Mouse (Mus musculus) ES-E14 (cell line): ENCODE data around the gene Sall1. TPM values are rescaled to one million over a fixed set of nuclear protein-coding genes. Genes with fewer than 3 reads are reported as not detected.
A peak's percentile ranks its signal among the peaks of the same experiment; 100 is the strongest.

Experiments used
- DNase-seq: peaks from one replicate; pipeline ENCODE4 v3.0.0-alpha.2; 2013; ENCODE audit warnings: low read depth, low spot score
- H3K27ac ChIP-seq: 2 replicates; pipeline ENCODE4 v1.5.1; 2012; ENCODE audit warnings: low read depth, mild to moderate bottlenecking, low read length, moderate library complexity, mixed read lengths; ENCODE audit not compliant: poor library complexity, insufficient read depth, severe bottlenecking
- H3K36me3 ChIP-seq: 2 replicates; pipeline ENCODE4 v1.6.1; 2012; ENCODE audit warnings: mild to moderate bottlenecking, low read length, moderate library complexity, mixed read lengths; ENCODE audit not compliant: control insufficient read depth, poor library complexity, insufficient read depth, severe bottlenecking
- H3K4me1 ChIP-seq, 2 experiments: fragments of 150-350 bp in 1 of 2; sonication (generic) in 1 of 2; 2 replicates each; pipeline ENCODE4 v1.6.1; 2012; ENCODE audit warnings: low read length in 2 of 2, mild to moderate bottlenecking in 1 of 2, mixed read lengths in 1 of 2; ENCODE audit not compliant: control insufficient read depth in 2 of 2, insufficient read depth in 2 of 2, poor library complexity in 1 of 2
- H3K4me3 ChIP-seq, 2 experiments: fragments of 150-350 bp in 1 of 2; sonication (generic) in 1 of 2; 2 replicates each; pipeline ENCODE4 v1.5.1; 2012; ENCODE audit warnings: low read length in 2 of 2, low read depth in 1 of 2, mild to moderate bottlenecking in 1 of 2, mixed read lengths in 1 of 2; ENCODE audit not compliant: insufficient read depth in 1 of 2, poor library complexity in 1 of 2, severe bottlenecking in 1 of 2
- H3K9ac ChIP-seq: 2 replicates; pipeline ENCODE4 v1.6.1; 2012; ENCODE audit warnings: low read depth, mild to moderate bottlenecking, low read length, mixed read lengths; ENCODE audit not compliant: poor library complexity, insufficient read depth, severe bottlenecking
- H3K9me3 ChIP-seq: fragments of 150-350 bp; sonication (generic); 2 replicates; pipeline ENCODE4 v1.6.1; 2012; ENCODE audit warnings: low read depth, mild to moderate bottlenecking, low read length; ENCODE audit not compliant: control insufficient read depth, insufficient read depth
- CHD2 ChIP-seq: IDR thresholded peaks from 2 replicates; pipeline ENCODE4 v1.6.1; 2014; ENCODE audit warnings: mild to moderate bottlenecking, low read depth, low read length, inconsistent platforms
- HCFC1 ChIP-seq: IDR thresholded peaks from 2 replicates; pipeline ENCODE4 v1.6.1; 2012; ENCODE audit warnings: low read length, inconsistent platforms, borderline replicate concordance; ENCODE audit not compliant: insufficient read depth
- MAFK ChIP-seq: IDR thresholded peaks from 2 replicates; pipeline ENCODE4 v1.6.1; 2014; ENCODE audit warnings: mild to moderate bottlenecking, low read depth, low read length, inconsistent platforms; ENCODE audit not compliant: insufficient read depth
- ZC3H11A ChIP-seq: IDR thresholded peaks from 2 replicates; pipeline ENCODE4 v1.6.1; 2012; ENCODE audit warnings: low read depth, mild to moderate bottlenecking, inconsistent platforms, low read length, borderline replicate concordance
- ZNF384 ChIP-seq: IDR thresholded peaks from 2 replicates; pipeline ENCODE4 v1.6.1; 2012; ENCODE audit warnings: low read depth, low read length, inconsistent platforms
- in situ Hi-C, 2 experiments: fragments of 600-800 bp; cut with MboI; formaldehyde crosslinking; loops; one replicate each; pipeline ENCODE4 v1.15.1; 2025; ENCODE audit warnings: low sequenced_read_pairs in 2 of 2, inconsistent platforms in 1 of 2; ENCODE audit not compliant: unreplicated experiment in 2 of 2
- total RNA-seq: library from RNA; depleted of rRNA; stranded (reverse); fragments of 300-350 nt; gene quantifications from 2 replicates; pipeline ENCODE4 v1.2.3, GENCODE M21; 2012; rRNA removed

Gene Sall1
- total RNA-seq, result 22.5 and 26.4 TPM in 2 replicates

DNA sequence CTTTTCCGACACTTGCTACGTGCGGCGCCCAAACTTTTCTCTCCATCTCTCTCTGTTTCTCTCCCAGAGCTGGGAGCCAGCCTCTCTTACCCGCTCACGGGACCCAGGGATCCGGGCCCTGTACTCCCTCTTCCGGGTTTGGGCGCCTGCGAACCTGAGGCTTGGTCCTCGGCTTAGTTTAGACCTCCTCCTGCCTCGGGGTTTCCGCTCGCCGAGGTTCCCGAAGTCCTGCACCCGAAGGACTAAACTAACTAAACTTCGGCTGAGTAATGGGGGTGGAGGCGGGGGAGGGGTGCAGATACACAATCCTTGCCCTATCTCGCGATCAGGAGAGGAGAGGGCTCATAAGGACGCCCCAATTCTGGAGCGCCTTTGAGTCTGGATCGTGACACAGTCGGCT is at the start of gene Sall1:
Sall1 (minus strand) TSS at position 223 of the 400 bp plus-strand sequence.
- H3K9ac ChIP-seq, result peak within 1 kb of the TSS; percentile 97
- peak within 1 kb of the TSS; percentile 85 to 98 for H3K4me3 ChIP-seq
- peaks cover 3 to 6% of the 10 kb centered on the region in 2 experiments; a peak in 3 of 4 replicates for H3K4me1 ChIP-seq
- peaks cover 12% of the 10 kb centered on the region for H3K36me3 ChIP-seq
- TF ChIP-seq CHD2, result peak; percentile 58; the same call in 1 of the 2 replicates
- no peak for TF ChIP-seq ZC3H11A
- no peak for TF ChIP-seq HCFC1
- peak within 1 kb of the TSS; percentile 100 for H3K27ac ChIP-seq
- H3K9me3 ChIP-seq, result no peaks in the 10 kb centered on the region
- in situ Hi-C loops, result no loop called here
- DNase-seq, result no peak

DNA sequence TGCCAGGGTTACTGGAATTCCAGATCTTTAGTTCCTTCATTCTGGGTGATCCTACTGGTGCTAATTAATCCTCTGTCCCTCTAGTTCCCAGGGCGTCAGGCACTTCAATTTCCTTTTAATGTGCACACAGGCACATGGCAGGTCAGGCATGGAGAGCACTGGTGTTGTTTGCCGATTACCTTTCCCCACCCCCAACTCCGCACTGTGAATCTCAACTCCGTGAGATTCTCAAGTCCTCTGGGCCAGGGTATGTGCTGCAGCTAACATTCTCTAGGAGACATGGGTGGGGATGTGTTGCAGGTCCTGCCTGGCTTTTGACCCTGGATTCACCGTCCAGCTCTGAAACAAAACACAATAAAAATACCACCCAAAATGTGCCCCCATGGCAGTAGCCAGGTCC is 46.0 kb upstream of the Sall1 start:
- no peak for DNase-seq
- H3K9ac ChIP-seq, result no peak overlapping the region
- H3K36me3 ChIP-seq, result no peaks in the 10 kb centered on the region
- in situ Hi-C loops, result no loop called here
- H3K9me3 ChIP-seq, result no peaks in the 10 kb centered on the region
- H3K4me1 ChIP-seq, result no peaks in the 10 kb centered on the region
- H3K4me3 ChIP-seq, result no peak overlapping the region
- no peak overlapping the region for H3K27ac ChIP-seq
- no peak for TF ChIP-seq MAFK
- TF ChIP-seq CHD2, result no peak
- TF ChIP-seq ZC3H11A, result no peak
- TF ChIP-seq ZNF384, result no peak
- TF ChIP-seq HCFC1, result no peak

DNA sequence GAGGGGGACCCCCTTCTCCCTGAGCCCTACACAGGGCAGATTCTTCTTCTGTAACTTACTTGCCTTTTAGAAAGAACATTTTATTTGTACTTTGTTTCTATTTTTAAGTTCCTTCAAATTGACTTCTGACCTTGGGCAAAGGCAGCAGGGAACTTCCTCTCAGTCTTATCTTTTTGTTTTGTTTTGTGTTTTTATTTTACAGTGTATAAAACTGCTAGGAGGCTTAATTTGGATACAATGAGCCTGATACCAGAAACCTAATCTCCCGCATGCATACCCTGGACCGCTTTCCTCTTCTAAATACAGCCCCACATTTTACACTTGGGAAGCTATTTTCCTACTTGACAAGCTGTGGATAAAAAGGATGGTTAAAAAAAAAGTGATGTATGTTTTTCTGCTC is 35.2 kb upstream of the Sall1 start:
- H3K36me3 ChIP-seq, result no peaks in the 10 kb centered on the region
- H3K9ac ChIP-seq, result no peak overlapping the region
- TF ChIP-seq HCFC1 (no peak), MAFK (no peak), CHD2 (no peak), ZNF384 (no peak), ZC3H11A (no peak)
- no peaks in the 10 kb centered on the region for H3K9me3 ChIP-seq
- H3K4me1 ChIP-seq, result peaks cover 0 to 23% of the 10 kb centered on the region in 2 experiments; a peak in 3 of 4 replicates
- no peak for DNase-seq
- no peak overlapping the region for H3K4me3 ChIP-seq
- in situ Hi-C loops, result no loop called here
- no peak overlapping the region for H3K27ac ChIP-seq

DNA sequence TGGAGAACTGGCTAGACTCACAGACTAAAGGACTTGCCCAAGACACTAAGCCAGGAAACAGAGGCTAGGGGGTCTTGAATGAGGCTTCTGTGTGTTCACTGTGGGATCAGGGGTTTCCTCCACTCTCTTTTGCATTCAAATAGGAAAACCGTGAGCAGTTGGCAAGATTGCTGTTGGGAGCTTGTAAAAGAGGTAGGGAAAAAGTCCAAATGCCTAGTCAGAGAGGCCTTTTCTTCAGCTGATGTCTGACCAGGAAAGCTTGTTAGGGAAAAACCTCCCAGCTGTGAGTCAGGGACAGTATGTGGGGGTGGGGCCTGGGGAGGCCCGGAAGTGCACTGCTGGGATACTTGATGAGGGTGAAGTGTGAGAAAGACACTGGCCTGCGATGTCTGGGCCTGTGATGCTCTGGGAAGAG is 29.0 kb upstream of the Sall1 start:
- Histone ChIP-seq H3K36me3 (no peaks in the 10 kb centered on the region), H3K4me3 (no peak overlapping the region), H3K27ac (peak overlapping the region; percentile 90), H3K9me3 (no peaks in the 10 kb centered on the region), H3K4me1 (peaks cover 5 to 30% of the 10 kb centered on the region in 2 experiments), H3K9ac (no peak overlapping the region)
- in situ Hi-C loops, result no loop called here
- TF ChIP-seq HCFC1, result no peak
- no peak for TF ChIP-seq MAFK
- TF ChIP-seq CHD2, result no peak
- no peak for TF ChIP-seq ZC3H11A
- TF ChIP-seq ZNF384, result no peak
- DNase-seq, result peak; percentile 28

DNA sequence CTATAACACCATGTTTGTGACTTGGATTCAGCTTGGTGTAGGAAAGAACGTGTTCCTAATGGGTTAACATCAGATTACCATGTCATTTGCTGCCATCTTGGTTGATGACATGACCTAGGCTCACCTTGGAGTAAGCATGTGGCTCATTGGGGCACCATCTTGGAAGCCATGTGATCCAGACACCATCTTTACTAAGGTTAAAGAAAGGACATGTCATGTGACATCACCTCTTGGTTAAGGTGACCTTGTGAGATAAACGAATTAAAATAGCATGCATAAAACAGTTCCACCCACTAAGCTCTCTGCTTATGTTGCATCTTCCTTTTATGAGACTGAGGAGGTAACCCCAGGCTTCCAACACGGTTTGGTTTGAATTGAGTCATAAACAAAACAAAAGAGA is 23.5 kb upstream of the Sall1 start:
- H3K4me3 ChIP-seq, result no peak overlapping the region
- in situ Hi-C loops, result no loop called here
- H3K36me3 ChIP-seq, result no peaks in the 10 kb centered on the region
- TF ChIP-seq HCFC1 (no peak), ZC3H11A (no peak), ZNF384 (no peak), MAFK (no peak), CHD2 (no peak)
- no peaks in the 10 kb centered on the region for H3K9me3 ChIP-seq
- no peak overlapping the region for H3K9ac ChIP-seq
- peaks cover 10 to 30% of the 10 kb centered on the region in 2 experiments for H3K4me1 ChIP-seq
- peak; percentile 56 for DNase-seq
- no peak overlapping the region for H3K27ac ChIP-seq
